Mouse (Mus musculus): ENCODE measurements at regions not wholly inside any gene's neighbourhood (a gene's known extent, or its start where the extent isn't known, plus 50 kb on each side); places are given as distances from the start of the nearest gene placed in this dataset.

DNA sequence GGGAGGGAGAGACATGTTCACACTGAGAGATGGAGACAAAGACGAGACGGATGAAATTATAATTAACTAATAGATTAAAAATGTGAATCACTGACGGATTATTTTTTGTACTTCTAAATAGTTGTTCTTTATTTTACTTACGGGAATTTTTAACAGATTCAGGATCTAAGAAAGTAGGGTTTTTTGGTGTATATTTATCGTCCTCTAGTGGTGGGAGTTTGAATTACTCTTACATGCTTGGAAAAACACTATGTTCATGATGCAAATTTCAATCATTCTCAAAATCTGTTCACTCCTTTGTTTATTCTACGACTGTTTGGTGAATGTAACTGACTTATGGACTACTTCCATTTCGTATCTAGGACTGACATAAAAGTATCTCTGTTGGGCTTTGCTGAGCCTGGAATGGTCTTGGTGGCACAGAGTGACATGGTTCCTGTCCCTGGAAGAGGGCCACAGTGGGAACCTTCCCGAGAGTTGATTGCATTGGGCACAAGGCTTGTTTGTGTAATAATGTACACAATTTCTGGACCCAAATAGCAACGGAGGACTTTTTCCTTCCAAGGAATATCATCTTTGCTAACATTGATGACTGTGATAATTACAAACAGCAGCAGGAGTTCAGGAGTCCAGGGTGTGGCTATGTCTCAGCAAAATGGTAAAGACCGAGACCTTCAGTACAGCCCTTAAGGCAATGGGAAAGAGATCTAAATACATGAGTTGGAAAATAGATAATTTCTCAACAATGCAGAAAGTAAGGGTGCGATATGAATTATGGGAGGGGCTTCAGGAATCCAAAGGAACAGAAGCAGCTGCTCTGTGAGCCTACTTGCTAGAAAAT lies 139.3 kb upstream of the Dcn start:
- Histone ChIP-seq H3K36me3 (replicated peaks) (no peaks in the 10 kb centered on the region), H3K9me3 (replicated peaks) (no peaks in the 10 kb centered on the region), H3K4me2 (no peak overlapping the region), H3K27ac (replicated peaks) (no peak overlapping the region), H3K27me3 (no peaks in the 10 kb centered on the region), H3K4me1 (replicated peaks) (no peaks in the 10 kb centered on the region), H3K9ac (no peak overlapping the region), H3K4me3 (replicated peaks) (no peak overlapping the region)
- ATAC-seq (ENCODE audit: insufficient read depth), result no peak
- 34% methylated on average over 11 of the region's 11 CpGs for WGBS (ENCODE audit: insufficient replicate concordance)

DNA sequence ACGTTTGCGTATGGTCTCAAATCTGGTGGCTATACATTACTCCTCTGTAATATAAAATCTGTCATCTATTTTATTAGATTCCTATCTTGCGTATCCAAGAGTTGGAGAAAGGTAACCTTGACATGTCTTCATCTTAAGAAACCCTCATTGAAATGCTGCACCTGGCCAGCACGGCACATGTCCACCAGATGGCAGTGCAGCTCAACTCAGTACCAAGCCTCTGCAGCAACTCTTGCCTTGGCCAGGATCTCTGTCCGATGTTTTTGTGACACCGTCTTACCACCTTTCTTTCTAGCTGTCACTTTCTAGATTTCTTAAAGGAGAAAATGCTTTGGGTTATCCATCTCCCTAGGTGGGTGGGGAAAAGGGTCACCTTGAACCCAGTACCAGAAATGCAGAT lies 134.1 kb upstream of the Dcn start:
- Histone ChIP-seq H3K4me3 (replicated peaks) (no peak overlapping the region), H3K27me3 (no peaks in the 10 kb centered on the region), H3K27ac (replicated peaks) (no peak overlapping the region), H3K9me3 (replicated peaks) (no peaks in the 10 kb centered on the region), H3K36me3 (replicated peaks) (no peaks in the 10 kb centered on the region), H3K4me1 (replicated peaks) (no peaks in the 10 kb centered on the region), H3K4me2 (no peak overlapping the region), H3K9ac (no peak overlapping the region)
- 24% methylated on average over 6 of the region's 6 CpGs for WGBS (ENCODE audit: insufficient replicate concordance)
- no peak for ATAC-seq (ENCODE audit: insufficient read depth)

DNA sequence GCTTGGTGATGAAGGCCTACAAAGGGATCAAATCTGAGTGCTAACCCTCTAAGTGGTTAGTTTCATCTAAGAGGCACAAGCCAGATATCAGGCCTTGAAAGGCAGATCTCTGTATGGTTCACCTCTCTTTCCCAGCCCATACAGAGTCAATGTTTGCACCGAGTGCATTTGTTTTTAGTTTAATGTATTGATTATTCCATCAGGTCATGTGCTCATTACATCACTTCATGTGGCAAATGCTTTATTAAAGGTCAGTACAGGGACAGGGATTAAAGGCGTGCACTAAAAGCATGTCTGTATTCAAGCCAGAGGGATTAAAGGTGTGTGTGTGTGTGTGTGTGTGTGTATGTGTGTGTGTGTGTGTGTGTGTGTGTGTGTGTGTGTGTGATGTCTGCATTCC lies 132.5 kb upstream of the Dcn start:
- 58% methylated on average over 2 of the region's 2 CpGs for WGBS (ENCODE audit: insufficient replicate concordance)
- no peaks in the 10 kb centered on the region for H3K27me3 ChIP-seq
- ATAC-seq (ENCODE audit: insufficient read depth), result no peak

GRCm38 (mm10) chr10:97368625-97369024 lies 110.8 kb upstream of the Dcn start:
- WGBS (ENCODE audit: insufficient replicate concordance), result 64% methylated on average over 3 of the region's 3 CpGs
- no peaks in the 10 kb centered on the region for H3K36me3 ChIP-seq (replicated peaks)
- ATAC-seq (ENCODE audit: insufficient read depth), result no peak
- no peaks in the 10 kb centered on the region for H3K9me3 ChIP-seq (replicated peaks)
- H3K9ac ChIP-seq, result no peak overlapping the region
- H3K4me1 ChIP-seq (replicated peaks), result no peaks in the 10 kb centered on the region
- H3K4me3 ChIP-seq (replicated peaks), result no peak overlapping the region
- no peak overlapping the region for H3K4me2 ChIP-seq
- H3K27ac ChIP-seq (replicated peaks), result no peak overlapping the region
- H3K27me3 ChIP-seq, result no peaks in the 10 kb centered on the region

More for the DNA sequence above, 132.5 kb upstream of the Dcn start:
- Histone ChIP-seq H3K27ac (replicated peaks) (no peak overlapping the region), H3K4me1 (replicated peaks) (no peaks in the 10 kb centered on the region), H3K9ac (no peak overlapping the region), H3K36me3 (replicated peaks) (no peaks in the 10 kb centered on the region), H3K9me3 (replicated peaks) (no peaks in the 10 kb centered on the region), H3K4me3 (replicated peaks) (no peak overlapping the region), H3K4me2 (no peak overlapping the region)

- H3K4me2 ChIP-seq, result no peak overlapping the region
- no peaks in the 10 kb centered on the region for H3K36me3 ChIP-seq (replicated peaks)
- no peak overlapping the region for H3K9ac ChIP-seq
- H3K27ac ChIP-seq (replicated peaks), result no peak overlapping the region
- H3K27me3 ChIP-seq, result no peaks in the 10 kb centered on the region
- no peaks in the 10 kb centered on the region for H3K9me3 ChIP-seq (replicated peaks)
- H3K4me3 ChIP-seq (replicated peaks), result no peak overlapping the region
- no peak for ATAC-seq (ENCODE audit: insufficient read depth)
- H3K4me1 ChIP-seq (replicated peaks), result no peaks in the 10 kb centered on the region
- WGBS (ENCODE audit: insufficient replicate concordance), result 11% methylated on average over 2 of the region's 2 CpGs
Observed at GRCm38 (mm10) chr10:97375824-97376223, 103.6 kb upstream of the Dcn start.

GRCm38 (mm10) chr10:97376376-97376775 lies 103.0 kb upstream of the Dcn start:
- WGBS (ENCODE audit: insufficient replicate concordance), result 50% methylated on average over 4 of the region's 4 CpGs

GRCm38 (mm10) chr10:97381586-97381985 lies 97.8 kb upstream of the Dcn start:
- H3K27me3 ChIP-seq, result no peaks in the 10 kb centered on the region
- ATAC-seq (ENCODE audit: insufficient read depth), result no peak

More at GRCm38 (mm10) chr10:97376376-97376775, 103.0 kb upstream of the Dcn start:
- Histone ChIP-seq H3K36me3 (replicated peaks) (no peaks in the 10 kb centered on the region), H3K4me3 (replicated peaks) (no peak overlapping the region), H3K9me3 (replicated peaks) (no peaks in the 10 kb centered on the region), H3K27me3 (no peaks in the 10 kb centered on the region), H3K4me2 (no peak overlapping the region), H3K4me1 (replicated peaks) (no peaks in the 10 kb centered on the region), H3K9ac (no peak overlapping the region), H3K27ac (replicated peaks) (no peak overlapping the region)
- ATAC-seq (ENCODE audit: insufficient read depth), result no peak

GRCm38 (mm10) chr10:97383881-97384280 lies 95.5 kb upstream of the Dcn start:
- H3K9ac ChIP-seq, result no peak overlapping the region
- ATAC-seq (ENCODE audit: insufficient read depth), result no peak
- 70% methylated on average over 1 of the region's 1 CpGs for WGBS (ENCODE audit: insufficient replicate concordance)
- no peak overlapping the region for H3K4me3 ChIP-seq (replicated peaks)
- no peak overlapping the region for H3K4me2 ChIP-seq
- no peaks in the 10 kb centered on the region for H3K36me3 ChIP-seq (replicated peaks)
- H3K4me1 ChIP-seq (replicated peaks), result no peaks in the 10 kb centered on the region
- H3K9me3 ChIP-seq (replicated peaks), result no peaks in the 10 kb centered on the region
- H3K27me3 ChIP-seq, result no peaks in the 10 kb centered on the region
- no peak overlapping the region for H3K27ac ChIP-seq (replicated peaks)

More at GRCm38 (mm10) chr10:97381586-97381985, 97.8 kb upstream of the Dcn start:
- no peaks in the 10 kb centered on the region for H3K4me1 ChIP-seq (replicated peaks)
- no peaks in the 10 kb centered on the region for H3K36me3 ChIP-seq (replicated peaks)
- no peak overlapping the region for H3K4me3 ChIP-seq (replicated peaks)
- no peak overlapping the region for H3K27ac ChIP-seq (replicated peaks)
- no peak overlapping the region for H3K4me2 ChIP-seq
- no peak overlapping the region for H3K9ac ChIP-seq
- H3K9me3 ChIP-seq (replicated peaks), result no peaks in the 10 kb centered on the region

- no peak overlapping the region for H3K4me3 ChIP-seq (replicated peaks)
- no peaks in the 10 kb centered on the region for H3K36me3 ChIP-seq (replicated peaks)
- H3K4me1 ChIP-seq (replicated peaks), result no peaks in the 10 kb centered on the region
- no peak overlapping the region for H3K4me2 ChIP-seq
- H3K27me3 ChIP-seq, result no peaks in the 10 kb centered on the region
- no peak overlapping the region for H3K27ac ChIP-seq (replicated peaks)
- ATAC-seq (ENCODE audit: insufficient read depth), result no peak
- H3K9me3 ChIP-seq (replicated peaks), result no peaks in the 10 kb centered on the region
- 45% methylated on average over 3 of the region's 3 CpGs for WGBS (ENCODE audit: insufficient replicate concordance)
- no peak overlapping the region for H3K9ac ChIP-seq
Observed at GRCm38 (mm10) chr10:97387196-97387876, 92.1 kb upstream of the Dcn start.

- no peaks in the 10 kb centered on the region for H3K4me1 ChIP-seq (replicated peaks)
- H3K9ac ChIP-seq, result no peak overlapping the region
- H3K9me3 ChIP-seq (replicated peaks), result no peaks in the 10 kb centered on the region
- no peak overlapping the region for H3K27ac ChIP-seq (replicated peaks)
- no peaks in the 10 kb centered on the region for H3K27me3 ChIP-seq
- no peak for ATAC-seq (ENCODE audit: insufficient read depth)
- H3K4me2 ChIP-seq, result no peak overlapping the region
- H3K36me3 ChIP-seq (replicated peaks), result no peaks in the 10 kb centered on the region
- no peak overlapping the region for H3K4me3 ChIP-seq (replicated peaks)
- 49% methylated on average over 7 of the region's 7 CpGs for whole genome bisulfite sequencing (ENCODE audit: insufficient replicate concordance)
Observed at GRCm38 (mm10) chr10:97389647-97390590, 89.5 kb upstream of the Dcn start.
